Mouse (Mus musculus) forebrain, embryonic 15.5 days (tissue): Measurements from ENCODE around the gene Scfd2. TPM values are rescaled to one million over a fixed set of nuclear protein-coding genes. Genes with fewer than 3 reads are reported as not detected.

Source experiments
- ATAC-seq: fragments of 200-750 bp; cut with Nextera tagmentation; replicated peaks from 2 replicates; pipeline ENCODE4 v1.8.0; 2017; ENCODE audit warnings: mild to moderate bottlenecking, moderate TSS enrichment, moderate library complexity
- H3K27ac ChIP-seq: fragments of 300-500 bp; sonication (generic); replicated peaks from 2 replicates; pipeline ENCODE4 v1.5.1; 2015; ENCODE audit warnings: mild to moderate bottlenecking, inconsistent platforms
- H3K27me3 ChIP-seq: fragments of 300-500 bp; sonication (generic); 2 replicates; pipeline ENCODE4 v1.6.1; 2015; ENCODE audit warnings: inconsistent platforms
- H3K36me3 ChIP-seq: fragments of 300-500 bp; sonication (generic); 2 replicates; pipeline ENCODE4 v1.6.1; 2015; ENCODE audit warnings: mild to moderate bottlenecking, inconsistent platforms
- H3K4me1 ChIP-seq: fragments of 300-500 bp; sonication (generic); 2 replicates; pipeline ENCODE4 v1.6.1; 2015; ENCODE audit warnings: inconsistent platforms
- H3K4me2 ChIP-seq: fragments of 300-500 bp; sonication (generic); replicated peaks from 2 replicates; pipeline ENCODE4 v1.6.1; 2015; ENCODE audit warnings: mild to moderate bottlenecking, inconsistent platforms
- H3K4me3 ChIP-seq: fragments of 300-500 bp; sonication (generic); 2 replicates; pipeline ENCODE4 v1.5.1; 2015; ENCODE audit warnings: mild to moderate bottlenecking, inconsistent platforms
- H3K9ac ChIP-seq: fragments of 300-500 bp; sonication (generic); replicated peaks from 2 replicates; pipeline ENCODE4 v1.6.1; 2015; ENCODE audit warnings: mild to moderate bottlenecking, inconsistent platforms
- H3K9me3 ChIP-seq: fragments of 300-500 bp; sonication (generic); 2 replicates; pipeline ENCODE4 v1.6.1; 2016; ENCODE audit warnings: inconsistent platforms
- WGBS: fragments of 180-500 bp; shearing (Covaris S2); methylation state at CpG from one replicate; pipeline ENCODE4 v1.1.7; 2015; ENCODE audit warnings: mixed read lengths; 5-methylcytosine and 5-hydroxymethylcytosine counted together
- polyA plus RNA-seq: library from polyadenylated mRNA; unstranded; fragments of >200 nt; fragmentation: Nextera tagmentation; extraction: Ambion mirVana; gene quantifications from 2 replicates; pipeline ENCODE4 v1.2.1, GENCODE M21; 2015

The Scfd2 gene
- polyA plus RNA-seq, 1 experiment from 2014 or later: 24.7 TPM

DNA sequence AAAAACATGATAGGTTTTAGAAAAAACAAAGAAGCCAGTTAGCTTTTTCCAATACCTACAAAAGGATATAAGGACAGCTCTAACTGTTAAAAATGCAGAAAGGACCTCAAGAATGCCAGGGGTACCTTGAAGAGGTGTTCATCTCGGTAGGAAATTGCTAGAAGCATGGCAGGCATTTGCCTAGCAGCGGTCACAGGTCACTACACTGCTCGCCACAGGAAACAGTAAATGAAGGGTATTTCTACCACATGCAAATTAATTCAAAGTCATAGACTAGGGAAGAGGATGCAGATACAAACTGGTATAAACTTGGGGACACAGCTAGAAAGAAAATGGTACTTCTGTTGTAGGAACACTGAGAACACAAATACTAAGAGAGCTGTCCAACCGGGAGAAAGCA, 180.7 kb downstream of the Scfd2 start:
- H3K27ac ChIP-seq: no peak overlapping the region
- no peaks in the 10 kb centered on the region for H3K36me3 ChIP-seq
- H3K4me1 ChIP-seq: no peaks in the 10 kb centered on the region
- no peak overlapping the region for H3K9ac ChIP-seq
- no peak overlapping the region for H3K4me3 ChIP-seq
- H3K27me3 ChIP-seq: no peaks in the 10 kb centered on the region
- no peaks in the 10 kb centered on the region for H3K9me3 ChIP-seq
- no peak for ATAC-seq
- no peak overlapping the region for H3K4me2 ChIP-seq
- 76% methylated on average over 4 of the region's 4 CpGs for WGBS

DNA sequence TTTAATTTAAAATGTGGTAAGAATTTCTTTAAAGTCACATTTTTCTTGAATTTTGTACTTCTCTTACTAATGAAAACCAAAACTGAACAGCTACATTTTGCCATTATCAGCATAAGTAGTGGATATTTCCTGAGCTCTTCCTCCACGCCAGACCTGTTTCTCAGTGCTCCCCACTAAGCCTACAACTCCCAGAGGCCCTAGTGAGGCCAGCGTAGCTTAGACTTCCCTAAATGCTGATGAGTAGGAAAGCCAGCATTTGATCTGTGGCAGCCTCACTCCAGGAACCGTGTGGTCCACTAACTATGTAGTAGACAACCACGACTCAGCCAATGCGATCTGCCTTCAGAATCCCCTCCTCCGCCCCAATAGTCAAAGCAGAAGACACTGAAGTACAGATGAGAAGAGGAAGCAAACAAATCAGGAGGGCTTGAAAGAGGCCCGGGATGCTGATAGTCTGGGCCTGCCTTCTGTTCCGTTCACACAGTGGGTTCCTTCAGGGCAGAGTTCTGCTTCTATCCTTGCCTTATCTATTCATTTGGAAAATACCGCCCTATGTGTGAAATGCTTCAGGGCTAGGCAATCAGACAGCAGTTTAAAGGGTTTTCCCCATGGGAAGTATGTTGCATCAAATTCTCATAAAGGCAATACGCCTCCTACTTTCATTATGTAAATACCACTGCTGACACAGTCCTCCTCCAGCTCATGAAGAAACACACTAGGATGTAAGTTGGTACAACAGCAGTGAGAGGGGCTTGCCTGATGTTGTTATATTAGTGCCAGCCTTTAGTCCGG, 183.3 kb downstream of the Scfd2 start:
- 79% methylated on average over 11 of the region's 11 CpGs for WGBS

DNA sequence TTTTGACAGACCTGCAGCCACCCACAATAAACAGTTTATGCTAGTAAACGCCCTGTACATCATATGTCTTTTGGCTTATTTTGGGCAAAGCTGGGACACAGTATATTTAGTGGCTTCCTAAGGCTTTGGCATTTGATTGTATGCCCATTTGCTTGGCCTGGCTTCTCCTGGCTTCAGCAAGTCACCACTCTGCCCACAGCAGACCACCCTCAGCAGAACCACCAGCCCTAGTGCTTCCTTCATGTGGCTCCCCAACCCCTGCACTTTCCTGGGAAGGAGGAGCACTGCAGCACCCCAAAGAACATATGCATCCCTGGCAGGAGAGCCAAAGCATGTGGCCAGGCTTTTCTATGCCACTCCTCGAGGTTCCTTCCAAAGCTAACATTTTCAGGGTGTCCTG, 188.5 kb downstream of the Scfd2 start:
- Histone ChIP-seq H3K9me3 (no peaks in the 10 kb centered on the region), H3K27me3 (no peaks in the 10 kb centered on the region), H3K4me3 (no peak overlapping the region), H3K4me1 (no peaks in the 10 kb centered on the region), H3K36me3 (no peaks in the 10 kb centered on the region), H3K27ac (no peak overlapping the region), H3K4me2 (no peak overlapping the region), H3K9ac (no peak overlapping the region)
- no peak for ATAC-seq
- 64% methylated on average over 2 of the region's 2 CpGs for WGBS

More for the DNA sequence above, 183.3 kb downstream of the Scfd2 start:
- Histone ChIP-seq H3K9ac (no peak overlapping the region), H3K27me3 (no peaks in the 10 kb centered on the region), H3K4me1 (no peaks in the 10 kb centered on the region), H3K4me2 (no peak overlapping the region), H3K4me3 (no peak overlapping the region), H3K36me3 (no peaks in the 10 kb centered on the region), H3K27ac (no peak overlapping the region), H3K9me3 (no peaks in the 10 kb centered on the region)
- 0 out of 2 replicates have a peak, but pooled peaks have one; percentile 19 for ATAC-seq

DNA sequence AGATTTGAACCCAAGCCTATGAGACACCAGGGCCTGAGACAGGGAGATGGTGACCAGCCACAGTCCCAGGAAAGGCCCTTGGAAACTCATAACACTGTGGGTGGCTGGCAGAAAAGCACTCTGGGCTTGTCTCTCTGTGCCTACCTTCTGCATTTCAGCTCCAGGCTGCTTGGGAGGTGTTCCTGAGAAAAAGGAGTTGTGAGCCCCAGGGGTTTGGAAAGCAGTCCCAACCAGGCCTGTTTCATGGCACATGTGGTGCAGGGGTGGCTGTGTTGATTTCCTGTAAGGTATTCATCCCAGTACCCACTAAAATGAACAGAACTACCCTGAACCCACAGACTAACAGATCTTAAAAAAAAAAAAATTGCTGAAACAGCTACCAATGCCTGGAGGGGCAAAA, 189.0 kb downstream of the Scfd2 start:
- no peaks in the 10 kb centered on the region for H3K36me3 ChIP-seq
- no peak overlapping the region for H3K4me3 ChIP-seq
- H3K27me3 ChIP-seq: no peaks in the 10 kb centered on the region
- ATAC-seq: no peak
- H3K27ac ChIP-seq: no peak overlapping the region
- peaks cover 4% of the 10 kb centered on the region for H3K4me1 ChIP-seq
- no peak overlapping the region for H3K9ac ChIP-seq
- no peak overlapping the region for H3K4me2 ChIP-seq
- no peaks in the 10 kb centered on the region for H3K9me3 ChIP-seq

DNA sequence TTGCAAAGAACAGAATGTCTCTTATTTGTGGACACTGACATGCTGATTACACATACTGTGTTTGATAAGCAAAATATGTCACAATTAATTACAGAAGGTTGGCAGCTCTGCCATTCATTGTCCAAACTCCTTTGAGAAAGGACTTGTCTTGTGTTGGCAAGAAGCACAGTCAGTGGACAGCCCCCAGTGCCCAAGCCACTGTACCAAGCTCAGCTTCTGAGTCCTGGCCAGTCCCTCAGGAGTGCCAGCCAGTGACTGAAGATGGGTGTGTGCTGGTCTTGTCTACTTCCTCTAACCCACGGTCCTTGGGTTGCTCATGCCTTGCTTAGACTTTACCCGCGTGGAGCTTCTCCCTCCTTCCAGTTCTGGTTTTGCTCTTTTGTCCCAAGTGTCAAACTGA, 194.1 kb downstream of the Scfd2 start:
- ATAC-seq: 0 out of 2 replicates have a peak, but pooled peaks have one; percentile 41
- H3K27ac ChIP-seq: peak overlapping the region; percentile 60

DNA sequence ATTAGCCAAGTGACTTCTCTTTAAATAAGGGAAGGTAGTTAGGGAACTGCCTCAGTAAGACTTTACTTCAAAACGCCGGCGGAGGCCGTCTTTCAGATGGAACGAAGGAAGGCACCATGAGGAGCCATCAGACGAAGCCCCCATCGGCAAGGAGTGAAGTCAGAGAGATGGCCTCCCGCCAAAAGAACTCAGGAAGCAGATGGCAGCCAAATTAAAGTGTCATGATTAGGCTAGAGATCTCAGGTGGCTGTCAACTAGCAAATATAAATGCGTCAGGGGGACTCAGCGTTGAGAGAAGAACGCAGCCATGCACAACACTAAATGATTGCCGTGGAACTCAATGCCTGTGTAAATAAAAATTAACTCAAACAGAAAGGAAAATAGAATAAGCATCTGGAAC, 194.8 kb downstream of the Scfd2 start:
- H3K27ac ChIP-seq: peak overlapping the region; percentile 46
- H3K4me1 ChIP-seq: peaks cover 12% of the 10 kb centered on the region
- H3K9me3 ChIP-seq: no peaks in the 10 kb centered on the region
- WGBS: 33% methylated on average over 12 of the region's 12 CpGs
- no peak overlapping the region for H3K9ac ChIP-seq
- H3K4me2 ChIP-seq: no peak overlapping the region
- H3K27me3 ChIP-seq: no peaks in the 10 kb centered on the region
- no peaks in the 10 kb centered on the region for H3K36me3 ChIP-seq
- no peak overlapping the region for H3K4me3 ChIP-seq
- ATAC-seq: peak; percentile 85

More for the DNA sequence above, 194.1 kb downstream of the Scfd2 start:
- H3K4me3 ChIP-seq: no peak overlapping the region
- H3K36me3 ChIP-seq: no peaks in the 10 kb centered on the region
- WGBS: 86% methylated on average over 3 of the region's 3 CpGs
- no peak overlapping the region for H3K9ac ChIP-seq
- no peaks in the 10 kb centered on the region for H3K9me3 ChIP-seq
- no peak overlapping the region for H3K4me2 ChIP-seq
- H3K27me3 ChIP-seq: no peaks in the 10 kb centered on the region
- peaks cover 12% of the 10 kb centered on the region for H3K4me1 ChIP-seq

DNA sequence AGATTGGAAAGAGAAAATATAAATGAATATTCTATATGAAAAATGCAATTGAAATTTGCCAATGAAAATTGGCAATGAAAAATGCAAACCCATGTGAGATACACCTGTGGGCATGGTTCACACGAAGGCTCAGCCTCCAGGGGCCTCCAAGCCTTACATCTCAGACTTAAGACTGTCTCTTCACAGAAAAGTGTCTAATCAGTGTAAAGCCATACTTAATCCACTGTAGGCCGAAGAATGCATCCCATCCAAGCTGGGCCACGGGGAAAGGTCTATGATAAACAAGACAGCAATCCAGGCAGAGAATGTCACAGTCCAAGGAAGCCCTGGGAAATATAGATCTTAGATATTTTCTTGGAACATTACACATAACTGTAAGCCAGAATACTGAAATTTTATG, 198.3 kb downstream of the Scfd2 start:
- 73% methylated on average over 3 of the region's 3 CpGs for WGBS
- no peaks in the 10 kb centered on the region for H3K9me3 ChIP-seq
- H3K36me3 ChIP-seq: no peaks in the 10 kb centered on the region
- H3K4me2 ChIP-seq: no peak overlapping the region
- no peaks in the 10 kb centered on the region for H3K27me3 ChIP-seq
- H3K27ac ChIP-seq: no peak overlapping the region
- no peak overlapping the region for H3K9ac ChIP-seq
- no peak for ATAC-seq
- no peak overlapping the region for H3K4me3 ChIP-seq
- H3K4me1 ChIP-seq: peaks cover 12% of the 10 kb centered on the region

DNA sequence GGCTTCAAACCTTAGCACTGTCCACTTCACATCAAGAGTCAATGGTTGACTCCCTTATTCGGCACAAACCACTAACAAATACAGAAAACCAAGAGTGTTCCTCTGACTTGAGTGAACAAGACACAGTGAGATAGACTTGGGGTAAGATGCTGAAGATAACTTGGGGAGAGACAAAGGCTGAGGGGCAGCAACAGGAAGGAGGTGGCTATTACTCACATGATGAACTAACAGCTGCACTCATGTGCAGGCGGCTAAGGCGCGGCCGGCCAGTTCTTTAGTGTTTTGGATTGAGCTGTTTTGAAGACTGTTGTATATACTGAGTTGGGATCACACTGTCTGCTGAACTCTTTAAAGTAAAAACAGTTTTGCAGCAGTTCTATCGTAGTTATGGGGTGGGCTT, 205.3 kb downstream of the Scfd2 start:
- H3K36me3 ChIP-seq: no peaks in the 10 kb centered on the region
- no peak overlapping the region for H3K27ac ChIP-seq
- H3K4me3 ChIP-seq: no peak overlapping the region
- H3K4me2 ChIP-seq: no peak overlapping the region
- no peaks in the 10 kb centered on the region for H3K9me3 ChIP-seq
- WGBS: 95% methylated on average over 6 of the region's 6 CpGs
- H3K4me1 ChIP-seq: peaks cover 4% of the 10 kb centered on the region; the same call in 1 of the 2 replicates
- H3K9ac ChIP-seq: no peak overlapping the region
- no peaks in the 10 kb centered on the region for H3K27me3 ChIP-seq
- no peak for ATAC-seq

DNA sequence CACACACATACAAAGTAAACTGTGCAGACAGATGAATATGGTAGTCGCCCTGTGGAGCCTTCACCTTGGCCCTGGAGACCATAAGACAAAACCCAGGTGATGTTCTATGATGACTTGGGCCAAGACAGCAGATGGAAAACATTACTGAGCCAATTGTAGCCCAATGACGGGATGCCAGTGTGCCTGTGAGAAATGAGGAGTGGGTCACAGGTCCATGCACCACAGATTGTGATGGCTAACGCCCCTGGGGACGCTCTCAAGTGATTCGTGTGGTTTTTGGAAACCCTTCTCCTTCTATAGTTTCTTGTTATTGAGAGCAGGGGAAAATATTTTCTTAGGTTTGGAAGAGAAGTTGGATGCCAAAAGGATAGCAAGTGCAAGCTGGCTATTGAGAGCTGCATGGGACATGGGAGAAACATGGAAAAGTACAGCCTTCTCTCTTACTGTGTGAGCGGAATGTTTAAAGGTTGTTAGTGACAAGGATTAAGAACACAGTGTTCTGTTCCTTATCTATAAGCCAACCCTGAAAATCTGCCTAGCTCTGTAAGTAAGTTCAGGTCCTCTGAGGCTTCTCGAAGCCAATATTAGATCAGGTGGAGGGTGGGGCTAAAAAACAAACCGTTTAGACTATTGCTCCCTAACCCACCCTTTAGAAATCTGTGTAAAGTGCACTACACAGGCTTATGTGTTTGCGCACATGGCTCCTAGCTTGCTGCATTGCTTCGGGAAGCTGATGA, 210.4 kb downstream of the Scfd2 start:
- no peak overlapping the region for H3K27ac ChIP-seq
- no peaks in the 10 kb centered on the region for H3K27me3 ChIP-seq
- H3K9me3 ChIP-seq: no peaks in the 10 kb centered on the region
- no peaks in the 10 kb centered on the region for H3K4me1 ChIP-seq
- H3K4me3 ChIP-seq: no peak overlapping the region
- H3K36me3 ChIP-seq: no peaks in the 10 kb centered on the region
- 81% methylated on average over 10 of the region's 10 CpGs for WGBS
- H3K4me2 ChIP-seq: no peak overlapping the region
- no peak overlapping the region for H3K9ac ChIP-seq
- no peak for ATAC-seq

DNA sequence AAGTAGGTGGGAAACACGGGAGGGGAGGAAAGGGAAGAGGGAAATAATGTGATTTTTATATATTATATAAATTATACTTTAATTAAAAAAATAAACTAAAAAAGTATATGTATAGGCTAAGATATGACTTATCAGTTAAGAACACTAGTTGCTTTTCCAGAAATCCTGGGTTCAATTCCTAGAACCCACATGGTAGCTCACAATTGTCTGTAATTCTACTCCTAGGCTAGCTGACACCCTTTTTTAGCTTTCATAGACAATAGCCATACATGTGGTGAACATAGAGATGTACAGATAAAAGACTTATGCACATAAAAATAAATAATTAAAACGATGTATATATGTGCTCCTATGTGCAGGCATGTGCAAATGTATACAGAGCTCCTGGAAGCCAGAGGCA, 212.0 kb downstream of the Scfd2 start:
- WGBS: 78% methylated on average over 2 of the region's 2 CpGs
- Histone ChIP-seq H3K4me2 (no peak overlapping the region), H3K9me3 (no peaks in the 10 kb centered on the region), H3K27me3 (no peaks in the 10 kb centered on the region), H3K4me3 (no peak overlapping the region), H3K4me1 (no peaks in the 10 kb centered on the region), H3K9ac (no peak overlapping the region), H3K27ac (no peak overlapping the region), H3K36me3 (no peaks in the 10 kb centered on the region)
- no peak for ATAC-seq

DNA sequence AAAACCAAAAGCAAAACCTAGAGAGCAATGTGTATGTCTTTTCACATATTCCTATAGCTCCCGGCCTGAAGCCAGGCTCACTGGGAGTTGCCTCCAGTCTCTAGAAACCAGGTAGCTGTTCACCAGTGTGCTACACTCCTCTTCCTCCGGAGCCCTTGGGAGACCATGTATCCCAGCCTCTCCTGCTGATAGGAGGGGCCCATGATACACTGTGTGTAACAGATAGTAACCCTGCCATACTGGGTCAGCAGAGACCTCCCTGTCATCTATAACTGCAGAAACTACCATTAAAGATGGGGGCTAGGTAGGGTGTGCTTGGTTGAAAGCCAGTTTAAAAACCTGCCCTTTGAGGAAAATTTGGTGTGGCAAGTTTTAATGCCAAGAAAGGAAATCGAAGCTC, 214.4 kb downstream of the Scfd2 start:
- no peak overlapping the region for H3K4me3 ChIP-seq
- 91% methylated on average over 3 of the region's 3 CpGs for WGBS
- H3K9me3 ChIP-seq: no peaks in the 10 kb centered on the region
- no peaks in the 10 kb centered on the region for H3K36me3 ChIP-seq
- no peak overlapping the region for H3K27ac ChIP-seq
- no peak for ATAC-seq
- H3K27me3 ChIP-seq: no peaks in the 10 kb centered on the region
- H3K9ac ChIP-seq: no peak overlapping the region
- no peaks in the 10 kb centered on the region for H3K4me1 ChIP-seq
- H3K4me2 ChIP-seq: no peak overlapping the region

DNA sequence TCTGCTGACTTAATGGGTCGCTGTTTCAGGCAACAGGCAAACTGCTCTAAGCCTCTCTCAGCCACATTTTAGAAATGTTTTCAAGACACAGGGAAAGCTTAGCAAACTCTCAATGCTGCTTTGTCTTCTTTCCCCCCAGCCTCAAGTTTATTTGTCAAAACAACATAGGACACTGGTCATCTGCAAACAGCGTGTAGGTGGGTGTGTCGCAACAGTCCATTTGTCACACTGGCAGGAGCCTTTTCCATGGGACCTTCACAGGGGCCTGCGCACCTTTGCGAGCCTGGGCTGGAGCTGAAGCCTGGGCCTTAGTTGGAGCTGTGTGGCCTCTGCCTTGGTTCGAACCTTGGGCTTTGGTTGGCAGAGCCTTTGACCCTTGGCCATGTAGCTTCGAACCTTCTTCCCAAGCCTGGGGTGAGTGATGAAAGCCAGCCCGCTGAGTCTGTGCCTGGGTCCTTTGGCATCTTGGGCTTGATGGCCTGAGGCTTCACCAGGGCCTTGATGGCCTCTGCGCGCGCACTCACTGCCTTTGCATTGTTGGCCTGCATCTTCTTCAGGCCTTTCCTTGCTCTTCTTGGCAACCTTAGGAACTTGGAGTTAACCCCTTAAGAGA, 215.1 kb downstream of the Scfd2 start:
- no peak overlapping the region for H3K4me3 ChIP-seq
- no peaks in the 10 kb centered on the region for H3K27me3 ChIP-seq
- no peak overlapping the region for H3K27ac ChIP-seq
- 90% methylated on average over 11 of the region's 11 CpGs for WGBS
- H3K9me3 ChIP-seq: no peaks in the 10 kb centered on the region
- H3K4me1 ChIP-seq: no peaks in the 10 kb centered on the region
- no peak overlapping the region for H3K4me2 ChIP-seq
- ATAC-seq: no peak
- no peak overlapping the region for H3K9ac ChIP-seq
- no peaks in the 10 kb centered on the region for H3K36me3 ChIP-seq
